In genomic region chr7:91431594-91432240, GRCm38 (mm10) we compare ENCODE assay signal across 9 mouse cellular contexts.
A peak's percentile ranks its signal among the peaks of the same experiment; 100 is the strongest.
DNase-seq lines count a peak whose midpoint lies in the region; ATAC-seq lines count a peak whose summit lies in the region.
"Had no signal": no experiment of that assay in that cellular context is flagged by ENCODE, and none has a peak within 500 bp of the region (broad histone marks: within the 10 kb centered on the region; RNA-seq: fewer than 3 reads in every experiment).

No protein-coding gene starts in this region.

- H3K9ac ChIP-seq in kidney, embryonic 16.5 days (replicated peaks; ENCODE audit: low read length) = no peak overlapping the region
- H3K9ac ChIP-seq in midbrain, embryonic 16.5 days (ENCODE audit: low read depth, low read length) = no peak overlapping the region
- H3K9ac ChIP-seq: embryonic facial prominence, embryonic 12.5 days had no signal

- H3K4me1 ChIP-seq in kidney, embryonic 16.5 days (ENCODE audit: insufficient read depth, low read length) = no peaks in the 10 kb centered on the region
- 0 out of 2 replicates have a peak, but pooled peaks cover 2% of the 10 kb centered on the region for H3K4me1 ChIP-seq in midbrain, embryonic 16.5 days (ENCODE audit: control insufficient read depth, insufficient read depth, low read length)
- H3K4me1 ChIP-seq: embryonic facial prominence, embryonic 12.5 days had no signal

- no peak overlapping the region for H3K4me2 ChIP-seq in kidney, embryonic 16.5 days (replicated peaks; ENCODE audit: low read depth, low read length)
- H3K4me2 ChIP-seq in midbrain, embryonic 16.5 days (ENCODE audit: low read length) = peak overlapping the region; percentile 22; the same call in 1 of the 2 replicates
- H3K4me2 ChIP-seq: embryonic facial prominence, embryonic 12.5 days had no signal

- H3K9me3 ChIP-seq in kidney, embryonic 16.5 days (ENCODE audit: low read length) = no peaks in the 10 kb centered on the region
- H3K9me3 ChIP-seq in midbrain, embryonic 16.5 days (replicated peaks; ENCODE audit: control insufficient read depth, low read length, poor library complexity, severe bottlenecking) = no peaks in the 10 kb centered on the region
- H3K9me3 ChIP-seq: embryonic facial prominence, embryonic 12.5 days had no signal

- H3K27me3 ChIP-seq in kidney, embryonic 16.5 days (ENCODE audit: insufficient read depth, low read length) = no peaks in the 10 kb centered on the region
- no peaks in the 10 kb centered on the region for H3K27me3 ChIP-seq in midbrain, embryonic 16.5 days (ENCODE audit: control insufficient read depth, insufficient read depth, low read depth, low read length)
- H3K27me3 ChIP-seq: embryonic facial prominence, embryonic 12.5 days had no signal

- H3K27ac ChIP-seq in kidney, embryonic 16.5 days (ENCODE audit: low read length) = no peak overlapping the region
- no peak overlapping the region for H3K27ac ChIP-seq in midbrain, embryonic 16.5 days (ENCODE audit: low read length)
- H3K27ac ChIP-seq: embryonic facial prominence, embryonic 12.5 days had no signal

- 41% methylated on average over 11 of the region's 11 CpGs for WGBS in kidney, embryonic 16.5 days
- WGBS in midbrain, embryonic 16.5 days = 40% methylated on average over 11 of the region's 11 CpGs

- no peak overlapping the region for H3K4me3 ChIP-seq in kidney, embryonic 16.5 days (ENCODE audit: low read length)
- H3K4me3 ChIP-seq in midbrain, embryonic 16.5 days (ENCODE audit: low read depth, low read length) = no peak overlapping the region
- H3K4me3 ChIP-seq: embryonic facial prominence, embryonic 12.5 days had no signal

- no peaks in the 10 kb centered on the region for H3K36me3 ChIP-seq in kidney, embryonic 16.5 days (ENCODE audit: insufficient read depth, low read length)
- H3K36me3 ChIP-seq in midbrain, embryonic 16.5 days (ENCODE audit: control insufficient read depth, insufficient read depth, low read length) = no peaks in the 10 kb centered on the region
- H3K36me3 ChIP-seq: embryonic facial prominence, embryonic 12.5 days had no signal

- ATAC-seq in kidney, embryonic 16.5 days (ENCODE audit: low FRiP score, low TSS enrichment) = no peak; the same call in 1 of the 2 replicates
- peak; percentile 71; the same call in 1 of the 2 replicates for ATAC-seq in granulocyte monocyte progenitor cell, adult 5-6 weeks (replicated peaks; ENCODE audit: poor library complexity, severe bottlenecking)
- peak; percentile 76 for ATAC-seq in midbrain, embryonic 16.5 days

- DNase-seq in kidney, adult 11 months = peak; percentile 5
- DNase-seq in NIH3T3 (ENCODE audit: low read depth) = peak; percentile 72
- DNase-seq in cerebellum, postnatal 14 days = peak; percentile 75 to 79
- peak; percentile 42 to 62 for DNase-seq in layer of hippocampus, postnatal 36 days
- peak; percentile 13 for DNase-seq in testis, postnatal 14 days (ENCODE audit: low spot score)

Comparison
In these comparisons a context has a peak if more than half of its experiments do, and no peak if none do; other contexts are left out.
1. DNase-seq: peak in every context shown above with its lines; median percentile 77 in cerebellum, postnatal 14 days; 72 in NIH3T3; 52 in layer of hippocampus, postnatal 36 days; 13 in testis, postnatal 14 days; 5 in kidney, adult 11 months.